Mouse (Mus musculus) adrenal gland, postnatal 4 days (tissue): ENCODE measurements around the gene Dock8. TPM values are rescaled to one million over a fixed set of nuclear protein-coding genes. Genes with fewer than 3 reads are reported as not detected.
A peak's percentile ranks its signal among the peaks of the same experiment; 100 is the strongest.

Source experiments
- DNase-seq, 2 experiments: peaks; one replicate each; pipeline ENCODE4 v3.0.0; 2021 to 2022; ENCODE audit warnings: low spot score in 2 of 2, mixed read lengths in 2 of 2
- total RNA-seq, 2 experiments: library from RNA; stranded (reverse); gene quantifications; 2 replicates each; pipeline ENCODE4 v1.2.3; 2021

Gene Dock8
- total RNA-seq, 2 experiments from 2014 or later, result 15.3 to 18.3 TPM

- DNase-seq, result no peak
Observed at GRCm38 (mm10) chr19:25180024-25180423, 180.7 kb downstream of the Dock8 start.

- DNase-seq, result no peak
Observed at GRCm38 (mm10) chr19:25180547-25180946, 181.2 kb downstream of the Dock8 start.

GRCm38 (mm10) chr19:25184076-25184475 is 184.7 kb downstream of the Dock8 start:
- DNase-seq, result no peak

- peak in 1 of 2 experiments; percentile 32 for DNase-seq
Observed at GRCm38 (mm10) chr19:25186316-25186715, 187.0 kb downstream of the Dock8 start.

- DNase-seq, result no peak
Observed at GRCm38 (mm10) chr19:25187681-25188080, 188.3 kb downstream of the Dock8 start.

- no peak for DNase-seq
Observed at GRCm38 (mm10) chr19:25193751-25194150, 194.4 kb downstream of the Dock8 start.

GRCm38 (mm10) chr19:25200081-25200860 is 200.9 kb downstream of the Dock8 start:
- no peak for DNase-seq

GRCm38 (mm10) chr19:25203077-25203476 is 203.7 kb downstream of the Dock8 start:
- DNase-seq, result no peak

GRCm38 (mm10) chr19:25206969-25207368 is 207.6 kb downstream of the Dock8 start:
- DNase-seq, result no peak

- no peak for DNase-seq
Observed at GRCm38 (mm10) chr19:25207731-25208361, 208.5 kb downstream of the Dock8 start.

GRCm38 (mm10) chr19:25208596-25209110 is 209.3 kb downstream of the Dock8 start:
- DNase-seq, result no peak

GRCm38 (mm10) chr19:25220611-25221010 is 221.3 kb downstream of the Dock8 start:
- no peak for DNase-seq

GRCm38 (mm10) chr19:25221964-25222640 is 222.8 kb downstream of the Dock8 start:
- DNase-seq, result no peak

- DNase-seq, result no peak
Observed at GRCm38 (mm10) chr19:25230058-25230974, 231.0 kb downstream of the Dock8 start.

GRCm38 (mm10) chr19:25230975-25231334 is 231.6 kb downstream of the Dock8 start:
- no peak for DNase-seq

- no peak for DNase-seq
Observed at GRCm38 (mm10) chr19:25232032-25232431, 232.7 kb downstream of the Dock8 start.

- DNase-seq, result peak; percentile 25 to 34
Observed at GRCm38 (mm10) chr19:25236596-25237491, 237.5 kb downstream of the Dock8 start, which contains the start of gene Kank1. Gene Kank1, plus strand, starts transcription at chr19:25236975.

- DNase-seq, result peak in 1 of 2 experiments; percentile 10
Observed at GRCm38 (mm10) chr19:25237492-25238040, 238.2 kb downstream of the Dock8 start.

- DNase-seq, result no peak
Observed at GRCm38 (mm10) chr19:25238121-25238520, 238.8 kb downstream of the Dock8 start.
